Mouse (Mus musculus) neural tube, embryonic 11.5 days (tissue): ENCODE results near the gene H2-Aa. TPM values are rescaled to one million over a fixed set of nuclear protein-coding genes. Genes with fewer than 3 reads are reported as not detected.

Source experiments
- ATAC-seq: fragments of 200-750 bp; cut with Nextera tagmentation; 2 replicates; pipeline ENCODE4 v1.8.0; 2017; ENCODE audit warnings: moderate number of reproducible peaks, mild to moderate bottlenecking, moderate TSS enrichment, moderate library complexity; ENCODE audit not compliant: insufficient read depth, low FRiP score, low TSS enrichment
- DNase-seq: peaks from one replicate; pipeline ENCODE4 v3.0.0-alpha.2; 2015; ENCODE audit warnings: low spot score
- H3K27ac ChIP-seq: fragments of 300-500 bp; sonication (generic); 2 replicates; pipeline ENCODE4 v1.5.1; 2014; ENCODE audit warnings: low read depth, mild to moderate bottlenecking, low read length
- H3K27me3 ChIP-seq: fragments of 300-500 bp; sonication (generic); 2 replicates; pipeline ENCODE4 v1.6.1; 2014; ENCODE audit warnings: mild to moderate bottlenecking, low read length, mixed read lengths; ENCODE audit not compliant: control insufficient read depth, insufficient read depth
- H3K36me3 ChIP-seq: fragments of 300-500 bp; sonication (generic); 2 replicates; pipeline ENCODE4 v1.6.1; 2014; ENCODE audit warnings: mild to moderate bottlenecking, low read length, moderate library complexity, mixed read lengths; ENCODE audit not compliant: control insufficient read depth, insufficient read depth
- H3K4me1 ChIP-seq: fragments of 300-500 bp; sonication (generic); 2 replicates; pipeline ENCODE4 v1.6.1; 2014; ENCODE audit warnings: low read length, mixed read lengths; ENCODE audit not compliant: control insufficient read depth, insufficient read depth
- H3K4me2 ChIP-seq: fragments of 300-500 bp; sonication (generic); 2 replicates; pipeline ENCODE4 v1.6.1; 2014; ENCODE audit warnings: low read depth, mild to moderate bottlenecking, moderate library complexity
- H3K4me3 ChIP-seq: fragments of 300-500 bp; sonication (generic); 2 replicates; pipeline ENCODE4 v1.5.1; 2014; ENCODE audit warnings: low read depth, low read length
- H3K9ac ChIP-seq: fragments of 300-500 bp; sonication (generic); 2 replicates; pipeline ENCODE4 v1.6.1; 2014; ENCODE audit warnings: mild to moderate bottlenecking, low read length
- H3K9me3 ChIP-seq: fragments of 300-500 bp; sonication (generic); 2 replicates; pipeline ENCODE4 v1.6.1; 2016; ENCODE audit warnings: low read length; ENCODE audit not compliant: control insufficient read depth
- WGBS: fragments of 180-500 bp; shearing (Covaris S2); extraction: QIAGEN DNeasy Blood & Tissue Kit; methylation state at CpG from one replicate; pipeline ENCODE4 v1.1.7; 2014; 5-methylcytosine and 5-hydroxymethylcytosine counted together
- polyA plus RNA-seq: library from polyadenylated mRNA; unstranded; fragments of >200 nt; fragmentation: Nextera tagmentation; extraction: Ambion mirVana; gene quantifications from 2 replicates; pipeline ENCODE4 v1.2.1, GENCODE M21; 2014

H2-Aa gene
- polyA plus RNA-seq, 1 experiment from 2014 or later: not detected

- Histone ChIP-seq H3K27me3 (peaks cover 7% of the 10 kb centered on the region), H3K9me3 (no peaks in the 10 kb centered on the region), H3K36me3 (no peaks in the 10 kb centered on the region), H3K4me2 (peak overlapping the region; percentile 86), H3K27ac (no peak overlapping the region), H3K9ac (no peak overlapping the region), H3K4me3 (peak overlapping the region; percentile 42), H3K4me1 (peaks cover 4% of the 10 kb centered on the region)
- 3% methylated on average over 14 of the region's 14 CpGs for WGBS
- DNase-seq (peak; percentile 62), ATAC-seq (no peak)
Measured at GRCm38 (mm10) chr17:34263811-34264371, 23.7 kb downstream of the H2-Aa start.

- no peaks in the 10 kb centered on the region for H3K36me3 ChIP-seq
- H3K4me3 ChIP-seq: peak overlapping the region; percentile 39
- no peaks in the 10 kb centered on the region for H3K9me3 ChIP-seq
- WGBS: under 1% methylated on average over 8 of the region's 8 CpGs
- peaks cover 4% of the 10 kb centered on the region for H3K4me1 ChIP-seq
- peak overlapping the region; percentile 42; the same call in 1 of the 2 replicates for H3K9ac ChIP-seq
- peak overlapping the region; percentile 86 for H3K4me2 ChIP-seq
- ATAC-seq (peak; percentile 80), DNase-seq (peak; percentile 76)
- H3K27me3 ChIP-seq: peaks cover 7% of the 10 kb centered on the region
- no peak overlapping the region for H3K27ac ChIP-seq
Measured at GRCm38 (mm10) chr17:34263068-34263467, 24.6 kb downstream of the H2-Aa start.

DNA sequence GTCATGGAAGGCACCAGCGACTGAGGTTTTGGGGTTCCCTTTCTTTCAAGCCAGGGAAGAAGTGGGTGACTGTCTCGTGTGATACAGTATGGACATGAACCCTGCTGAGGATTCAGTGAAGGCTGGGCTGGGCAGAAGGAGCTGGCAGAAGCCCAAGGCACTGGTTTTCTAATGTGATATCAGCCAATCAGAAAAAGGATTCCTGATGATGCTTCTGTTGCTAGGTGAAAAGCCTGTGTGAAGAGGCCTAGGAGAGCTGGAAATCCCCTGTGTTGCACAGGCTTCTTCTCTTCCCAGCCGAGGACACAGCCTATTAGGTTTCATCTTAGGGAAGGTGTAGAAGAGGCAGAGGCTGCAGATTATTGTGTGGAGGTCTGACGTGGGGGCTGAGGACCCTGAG is 26.1 kb downstream of the H2-Aa start:
- DNase-seq (peak; percentile 57), ATAC-seq (peak; percentile 57; the same call in 1 of the 2 replicates)

GRCm38 (mm10) chr17:34260551-34260950 is 27.1 kb downstream of the H2-Aa start:
- Histone ChIP-seq H3K36me3 (no peaks in the 10 kb centered on the region), H3K9me3 (no peaks in the 10 kb centered on the region), H3K9ac (no peak overlapping the region), H3K27me3 (peaks cover 7% of the 10 kb centered on the region), H3K4me3 (no peak overlapping the region), H3K4me1 (peaks cover 4% of the 10 kb centered on the region), H3K4me2 (no peak overlapping the region), H3K27ac (no peak overlapping the region)
- 90% methylated on average over 5 of the region's 5 CpGs for WGBS
- ATAC-seq (no peak), DNase-seq (no peak)

More for the DNA sequence above, 26.1 kb downstream of the H2-Aa start:
- Histone ChIP-seq H3K36me3 (no peaks in the 10 kb centered on the region), H3K27me3 (peaks cover 7% of the 10 kb centered on the region), H3K4me1 (peaks cover 4% of the 10 kb centered on the region), H3K4me3 (no peak overlapping the region), H3K27ac (no peak overlapping the region), H3K4me2 (no peak overlapping the region), H3K9me3 (no peaks in the 10 kb centered on the region), H3K9ac (no peak overlapping the region)
- 32% methylated on average over 4 of the region's 4 CpGs for WGBS

DNA sequence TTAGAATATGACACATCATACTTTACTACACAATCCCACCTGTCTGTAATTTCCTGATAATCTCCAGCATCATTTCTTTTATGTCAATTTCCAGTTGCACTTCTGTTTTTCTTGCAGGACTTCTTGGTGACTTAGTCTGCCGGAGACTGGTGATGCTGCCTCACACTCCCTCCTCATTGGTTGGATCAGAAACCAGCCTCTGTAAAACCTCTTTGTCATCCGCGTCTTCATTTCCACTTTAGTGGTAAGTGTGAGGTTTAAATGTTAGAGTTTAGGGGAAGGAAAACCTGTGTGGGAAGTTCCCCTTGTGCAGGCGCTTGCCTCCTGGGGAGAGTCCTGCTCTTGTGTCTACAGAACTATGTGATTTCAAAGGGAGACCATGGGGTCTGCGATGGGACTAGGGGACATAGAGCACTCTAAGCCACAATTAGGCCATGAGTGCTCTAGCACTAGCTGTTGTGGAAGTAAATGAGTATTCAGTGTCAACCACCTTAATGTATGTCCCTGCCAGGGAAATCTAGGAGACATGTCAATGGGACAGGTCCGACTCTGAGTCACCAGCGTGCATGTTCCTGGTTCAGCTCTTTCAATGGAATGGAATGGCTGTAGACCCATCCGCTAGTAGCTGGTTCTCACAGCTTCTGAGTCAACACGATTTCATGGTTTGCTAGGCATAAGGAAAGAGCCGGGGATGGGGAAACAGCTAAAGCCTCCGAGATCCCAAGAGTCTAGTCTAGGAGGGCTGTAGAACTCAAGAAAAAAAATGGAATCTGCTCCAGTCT is 29.8 kb downstream of the H2-Aa start, which contains the start of gene H2-Ab1:
Gene H2-Ab1, plus strand, starts transcription at position 96 of the 782 bp plus-strand sequence.
- no peaks in the 10 kb centered on the region for H3K36me3 ChIP-seq
- no peak within 1 kb of the TSS for H3K9ac ChIP-seq
- no peaks in the 10 kb centered on the region for H3K4me1 ChIP-seq
- no peak within 1 kb of the TSS for H3K27ac ChIP-seq
- ATAC-seq (no peak), DNase-seq (peak; percentile 63)
- 75% methylated on average over 11 of the region's 11 CpGs for WGBS
- H3K27me3 ChIP-seq: no peaks in the 10 kb centered on the region
- H3K4me2 ChIP-seq: no peak within 1 kb of the TSS
- no peaks in the 10 kb centered on the region for H3K9me3 ChIP-seq
- H3K4me3 ChIP-seq: no peak within 1 kb of the TSS

DNA sequence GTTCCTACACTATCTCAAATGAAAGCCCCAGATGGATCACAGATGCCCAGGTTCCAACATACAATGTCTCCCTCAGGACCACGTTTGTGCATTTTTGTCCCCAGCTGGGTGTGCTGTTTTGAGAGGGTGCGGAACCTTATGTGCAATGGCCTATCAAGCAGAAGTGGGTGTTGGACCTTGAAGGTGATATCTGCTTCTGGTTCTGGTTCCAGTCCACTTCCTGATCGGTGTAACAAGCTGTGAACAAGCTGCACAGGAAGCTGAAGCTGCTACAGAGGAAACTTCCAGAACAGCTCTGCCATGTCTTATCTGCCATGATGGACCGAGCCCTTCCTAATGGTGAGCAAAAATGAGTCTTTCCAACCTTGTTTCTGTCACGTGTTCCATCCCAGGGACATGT is 31.1 kb downstream of the H2-Aa start:
- Histone ChIP-seq H3K4me1 (no peaks in the 10 kb centered on the region), H3K27me3 (no peaks in the 10 kb centered on the region), H3K36me3 (no peaks in the 10 kb centered on the region), H3K9me3 (no peaks in the 10 kb centered on the region), H3K4me2 (no peak overlapping the region), H3K9ac (no peak overlapping the region), H3K4me3 (no peak overlapping the region), H3K27ac (no peak overlapping the region)
- DNase-seq (no peak), ATAC-seq (no peak)
- WGBS: 80% methylated on average over 5 of the region's 5 CpGs

DNA sequence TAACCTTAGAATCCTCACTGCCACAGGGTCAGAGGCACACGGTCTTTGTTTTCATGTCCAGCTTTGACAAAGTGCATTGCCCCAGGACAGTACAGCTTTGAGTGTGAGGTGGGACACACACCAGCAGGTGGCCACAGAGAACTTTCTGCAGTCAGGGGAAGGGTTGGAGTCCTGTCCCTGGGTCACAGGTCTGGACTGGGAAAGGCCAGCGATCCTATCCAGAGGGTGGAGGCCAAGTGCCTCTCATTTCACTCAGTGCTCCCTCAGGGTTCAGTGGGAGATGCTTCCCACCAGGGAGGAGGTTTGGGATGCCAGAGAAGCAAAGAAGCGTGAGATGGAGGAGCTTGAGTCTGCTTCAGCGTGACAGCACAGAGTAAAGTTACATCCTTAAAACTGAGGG is 36.0 kb downstream of the H2-Aa start:
- Histone ChIP-seq H3K9ac (no peak overlapping the region), H3K4me3 (no peak overlapping the region), H3K4me2 (no peak overlapping the region), H3K27ac (no peak overlapping the region), H3K36me3 (no peaks in the 10 kb centered on the region), H3K27me3 (no peaks in the 10 kb centered on the region), H3K9me3 (no peaks in the 10 kb centered on the region), H3K4me1 (no peaks in the 10 kb centered on the region)
- DNase-seq: no peak
- whole genome bisulfite sequencing: 52% methylated on average over 4 of the region's 4 CpGs
- no peak for ATAC-seq

DNA sequence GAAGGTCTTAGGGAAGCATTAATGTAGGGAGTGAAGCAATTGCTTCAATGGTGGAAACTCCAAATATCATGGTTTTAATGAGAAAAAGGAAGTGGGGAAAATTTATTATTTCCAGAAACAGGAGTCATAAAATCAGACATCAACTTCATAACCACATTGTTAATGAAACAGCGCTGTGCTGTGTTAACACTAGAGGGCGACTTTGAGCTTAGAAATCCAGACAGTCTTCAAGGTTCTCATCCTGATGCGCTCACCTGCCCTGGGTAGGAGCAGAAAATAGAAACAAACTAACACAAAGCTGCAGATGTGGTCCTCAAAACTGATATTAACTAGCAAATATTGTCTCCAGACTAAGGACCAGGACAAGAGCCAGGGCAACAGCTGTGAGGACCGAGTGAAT is 37.7 kb downstream of the H2-Aa start:
- ATAC-seq (no peak), DNase-seq (peak; percentile 43)
- Histone ChIP-seq H3K4me1 (no peaks in the 10 kb centered on the region), H3K27ac (no peak overlapping the region), H3K27me3 (no peaks in the 10 kb centered on the region), H3K9me3 (no peaks in the 10 kb centered on the region), H3K36me3 (no peaks in the 10 kb centered on the region), H3K4me2 (no peak overlapping the region), H3K4me3 (no peak overlapping the region), H3K9ac (no peak overlapping the region)
- WGBS: 19% methylated on average over 4 of the region's 4 CpGs

DNA sequence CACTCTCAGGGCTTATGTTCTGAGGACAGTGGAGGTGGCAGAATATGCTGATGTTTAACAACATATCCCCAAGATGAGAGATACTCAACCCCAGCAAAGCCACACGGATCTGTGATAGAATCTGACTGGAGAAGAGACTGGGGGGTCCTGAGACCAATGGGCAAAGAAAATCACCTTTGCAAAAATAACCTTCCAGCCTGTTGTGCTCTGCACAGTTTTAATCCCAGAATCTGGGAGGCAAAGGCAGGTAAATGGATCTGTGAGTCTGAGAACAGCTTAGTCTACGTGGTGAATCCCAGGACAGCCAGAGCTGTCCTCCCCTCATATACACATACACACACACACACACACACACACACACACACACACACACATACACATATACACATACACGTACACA is 38.3 kb downstream of the H2-Aa start:
- Histone ChIP-seq H3K4me1 (no peaks in the 10 kb centered on the region), H3K27me3 (no peaks in the 10 kb centered on the region), H3K27ac (no peak overlapping the region), H3K9me3 (no peaks in the 10 kb centered on the region), H3K36me3 (no peaks in the 10 kb centered on the region), H3K4me2 (no peak overlapping the region), H3K4me3 (no peak overlapping the region), H3K9ac (no peak overlapping the region)
- no peak for DNase-seq
- 48% methylated on average over 3 of the region's 3 CpGs for WGBS
- ATAC-seq: no peak
